Mouse (Mus musculus): ENCODE data around the gene Crybg2. TPM values are rescaled to one million over a fixed set of nuclear protein-coding genes. Genes with fewer than 3 reads are reported as not detected.

Crybg2 gene
- total RNA-seq, 2 experiments from 2014 or later = 2.9 to 3.5 TPM

- intact Hi-C loops (cut with DNase I) = no loop called here
- DNase-seq (ENCODE audit: extremely low spot score in 1 of 2, low spot score in 2 of 2) = no peak
Observed at GRCm38 (mm10) chr4:134090521-134091224, 30.1 kb downstream of the Crybg2 start.

- no peak for DNase-seq (ENCODE audit: extremely low spot score in 1 of 2, low spot score in 2 of 2)
- intact Hi-C loops (cut with DNase I) = no loop called here
Observed at GRCm38 (mm10) chr4:134091225-134091529, 30.6 kb downstream of the Crybg2 start.

GRCm38 (mm10) chr4:134092382-134093288 is 32.0 kb downstream of the Crybg2 start:
- DNase-seq (ENCODE audit: extremely low spot score in 1 of 2, low spot score in 2 of 2) = peak in 1 of 2 experiments; percentile 60
- intact Hi-C loops (cut with DNase I) = no loop called here

GRCm38 (mm10) chr4:134094004-134094564 is 33.5 kb downstream of the Crybg2 start:
- DNase-seq (ENCODE audit: extremely low spot score in 1 of 2, low spot score in 2 of 2) = no peak
- intact Hi-C loops (cut with DNase I) = no loop called here

GRCm38 (mm10) chr4:134094923-134095547 is 34.4 kb downstream of the Crybg2 start, which contains the start of gene Cd52:
Gene Cd52, minus strand, starts transcription at chr4:134095082.
- no peak for DNase-seq (ENCODE audit: extremely low spot score in 1 of 2, low spot score in 2 of 2)
- intact Hi-C loops (cut with DNase I) = no loop called here

- intact Hi-C loops (cut with DNase I) = no loop called here
- no peak for DNase-seq (ENCODE audit: extremely low spot score in 1 of 2, low spot score in 2 of 2)
Observed at GRCm38 (mm10) chr4:134096120-134096519, 35.5 kb downstream of the Crybg2 start.

GRCm38 (mm10) chr4:134097015-134097608 is 36.5 kb downstream of the Crybg2 start:
- intact Hi-C loops (cut with DNase I) = no loop called here
- DNase-seq (ENCODE audit: extremely low spot score in 1 of 2, low spot score in 2 of 2) = no peak

GRCm38 (mm10) chr4:134098628-134099027 is 38.0 kb downstream of the Crybg2 start:
- intact Hi-C loops (cut with DNase I) = no loop called here
- DNase-seq (ENCODE audit: extremely low spot score in 1 of 2, low spot score in 2 of 2) = peak; percentile 39 to 64

- intact Hi-C loops (cut with DNase I) = no loop called here
- DNase-seq (ENCODE audit: extremely low spot score in 1 of 2, low spot score in 2 of 2) = no peak
Observed at GRCm38 (mm10) chr4:134100245-134100644, 39.6 kb downstream of the Crybg2 start.

- peak; percentile 91 to 94 for DNase-seq (ENCODE audit: extremely low spot score in 1 of 2, low spot score in 2 of 2)
- intact Hi-C loops (cut with DNase I) = no loop called here
Observed at GRCm38 (mm10) chr4:134101979-134102741, 41.5 kb downstream of the Crybg2 start, which contains the start of gene Ubxn11. Gene Ubxn11, plus strand, starts transcription at chr4:134102570.

GRCm38 (mm10) chr4:134102742-134103119 is 42.1 kb downstream of the Crybg2 start:
- intact Hi-C loops (cut with DNase I) = no loop called here
- DNase-seq (ENCODE audit: extremely low spot score in 1 of 2, low spot score in 2 of 2) = no peak

- intact Hi-C loops (cut with DNase I) = no loop called here
- DNase-seq (ENCODE audit: extremely low spot score in 1 of 2, low spot score in 2 of 2) = no peak
Observed at GRCm38 (mm10) chr4:134106105-134106504, 45.5 kb downstream of the Crybg2 start.

GRCm38 (mm10) chr4:134107730-134108129 is 47.1 kb downstream of the Crybg2 start:
- intact Hi-C loops (cut with DNase I) = no loop called here
- no peak for DNase-seq (ENCODE audit: extremely low spot score in 1 of 2, low spot score in 2 of 2)

- intact Hi-C loops (cut with DNase I) = no loop called here
- DNase-seq (ENCODE audit: extremely low spot score in 1 of 2, low spot score in 2 of 2) = no peak
Observed at GRCm38 (mm10) chr4:134108196-134108595, 47.6 kb downstream of the Crybg2 start.

GRCm38 (mm10) chr4:134110653-134111052 is 50.0 kb downstream of the Crybg2 start:
- intact Hi-C loops (cut with DNase I) = no loop called here

GRCm38 (mm10) chr4:134112403-134112802 is 51.8 kb downstream of the Crybg2 start:
- intact Hi-C loops (cut with DNase I) = no loop called here
- no peak for DNase-seq (ENCODE audit: extremely low spot score in 1 of 2, low spot score in 2 of 2)

More at GRCm38 (mm10) chr4:134110653-134111052, 50.0 kb downstream of the Crybg2 start:
- no peak for DNase-seq (ENCODE audit: extremely low spot score in 1 of 2, low spot score in 2 of 2)

GRCm38 (mm10) chr4:134113356-134113994 is 52.9 kb downstream of the Crybg2 start:
- DNase-seq (ENCODE audit: extremely low spot score in 1 of 2, low spot score in 2 of 2) = no peak
- intact Hi-C loops (cut with DNase I) = no loop called here

GRCm38 (mm10) chr4:134114038-134114437 is 53.4 kb downstream of the Crybg2 start:
- intact Hi-C loops (cut with DNase I) = no loop called here
- DNase-seq (ENCODE audit: extremely low spot score in 1 of 2, low spot score in 2 of 2) = no peak
